Mouse (Mus musculus) kidney, adult 10 weeks (tissue): Measurements from ENCODE around the gene Akip1. TPM values are rescaled to one million over a fixed set of nuclear protein-coding genes. Genes with fewer than 3 reads are reported as not detected.

Source experiments
- polyA plus RNA-seq: library from polyadenylated mRNA; stranded (reverse); fragments of 350-450 nt; fragmentation: Illumina TruSeq; extraction: RNeasy Lipid Tissue Mini Kit (QIAGEN cat#74804); gene quantifications from one replicate; pipeline ENCODE4 v1.2.3, GENCODE M21; 2014; ENCODE audit warnings: low read depth, low replicate concordance

The Akip1 gene
- polyA plus RNA-seq = 32.8 TPM

DNA sequence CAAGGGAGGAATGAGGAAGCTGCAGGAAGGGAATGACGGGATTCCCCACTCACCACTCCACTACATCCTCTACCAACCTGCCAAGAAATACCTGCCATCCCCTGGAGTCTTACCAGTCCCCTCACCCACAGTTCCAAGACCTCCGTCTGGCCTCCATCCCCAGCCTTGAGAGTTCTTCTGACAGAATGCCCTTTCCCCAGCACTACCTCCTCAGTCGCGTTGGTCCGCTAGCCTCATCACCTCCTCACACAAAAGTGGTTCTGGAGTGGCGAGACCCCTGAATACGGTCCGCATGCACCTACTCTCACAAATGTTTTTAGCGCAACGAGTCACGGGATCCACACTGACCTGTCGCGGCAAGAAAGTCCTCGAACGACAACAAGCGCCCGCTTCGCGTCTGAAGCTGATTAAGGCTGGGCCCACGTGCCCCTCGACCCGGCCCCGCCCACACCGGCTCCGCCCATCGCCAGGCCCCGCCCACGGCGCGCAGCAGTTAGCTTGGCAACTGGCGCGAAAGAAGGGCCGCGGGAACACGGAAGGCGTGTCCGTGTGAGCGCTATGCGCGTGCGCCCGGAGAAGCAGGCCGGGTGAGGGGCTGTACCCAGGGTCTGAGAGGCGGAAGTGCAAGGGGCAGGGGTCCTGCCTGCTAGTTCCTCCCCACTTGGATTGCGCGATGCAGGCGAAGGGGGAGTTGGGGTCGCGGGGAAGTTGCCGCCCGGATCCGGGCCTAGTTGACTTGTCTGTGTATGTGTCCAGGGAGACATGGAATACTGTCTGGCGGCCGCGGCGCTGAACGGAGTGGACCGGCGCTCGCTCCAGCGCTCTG lies at the start of gene Akip1, which contains the start of gene St5:
Gene Akip1, plus strand, starts transcription at position 501 of the 826 bp plus-strand sequence.
Gene St5, minus strand, starts transcription at position 416 of the 826 bp plus-strand sequence.

DNA sequence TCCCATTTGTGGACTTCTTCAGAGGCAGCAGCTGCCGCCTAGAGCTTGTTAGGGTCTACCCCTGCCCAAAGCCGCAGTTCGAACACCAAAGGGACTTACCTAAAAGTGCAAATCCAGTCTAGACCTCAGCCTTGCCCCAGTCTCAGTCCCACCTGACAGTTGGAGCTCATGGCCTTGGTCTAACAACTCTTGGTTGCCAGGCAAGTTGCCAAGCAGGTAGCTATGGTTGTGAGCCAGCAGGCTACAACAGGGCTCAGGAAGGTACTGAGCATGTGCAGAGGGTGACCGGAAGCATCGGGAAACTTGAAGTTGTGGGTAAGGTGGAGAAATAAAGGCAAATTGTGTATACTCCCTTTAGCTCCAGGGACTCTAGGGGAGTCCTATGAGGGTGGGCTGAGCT lies 20.2 kb downstream of the Akip1 start, which contains the start of gene BC051019:
Gene BC051019, minus strand, starts transcription at position 154 of the 400 bp plus-strand sequence.

DNA sequence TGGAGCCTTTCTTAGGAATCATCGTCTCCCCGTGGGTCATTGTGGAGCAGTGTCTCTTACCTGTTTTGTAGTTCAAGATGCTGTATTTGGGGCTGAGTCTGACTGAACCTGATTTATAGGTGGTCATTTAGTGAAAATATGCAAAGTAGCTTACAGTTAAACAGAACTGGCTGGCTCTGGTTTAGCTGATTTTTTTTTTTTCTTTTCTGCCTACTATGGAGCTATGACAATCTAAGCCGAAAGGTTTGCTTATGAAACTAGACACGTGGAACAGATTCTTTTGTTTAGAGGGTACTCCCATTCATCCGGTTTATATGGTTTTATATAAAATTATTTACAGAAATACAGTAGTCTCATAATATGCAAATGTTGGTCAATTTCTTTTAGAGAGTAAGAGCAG lies 28.1 kb downstream of the Akip1 start, which contains the start of gene Ascl3:
Gene Ascl3, minus strand, starts transcription at position 101 of the 400 bp plus-strand sequence.

DNA sequence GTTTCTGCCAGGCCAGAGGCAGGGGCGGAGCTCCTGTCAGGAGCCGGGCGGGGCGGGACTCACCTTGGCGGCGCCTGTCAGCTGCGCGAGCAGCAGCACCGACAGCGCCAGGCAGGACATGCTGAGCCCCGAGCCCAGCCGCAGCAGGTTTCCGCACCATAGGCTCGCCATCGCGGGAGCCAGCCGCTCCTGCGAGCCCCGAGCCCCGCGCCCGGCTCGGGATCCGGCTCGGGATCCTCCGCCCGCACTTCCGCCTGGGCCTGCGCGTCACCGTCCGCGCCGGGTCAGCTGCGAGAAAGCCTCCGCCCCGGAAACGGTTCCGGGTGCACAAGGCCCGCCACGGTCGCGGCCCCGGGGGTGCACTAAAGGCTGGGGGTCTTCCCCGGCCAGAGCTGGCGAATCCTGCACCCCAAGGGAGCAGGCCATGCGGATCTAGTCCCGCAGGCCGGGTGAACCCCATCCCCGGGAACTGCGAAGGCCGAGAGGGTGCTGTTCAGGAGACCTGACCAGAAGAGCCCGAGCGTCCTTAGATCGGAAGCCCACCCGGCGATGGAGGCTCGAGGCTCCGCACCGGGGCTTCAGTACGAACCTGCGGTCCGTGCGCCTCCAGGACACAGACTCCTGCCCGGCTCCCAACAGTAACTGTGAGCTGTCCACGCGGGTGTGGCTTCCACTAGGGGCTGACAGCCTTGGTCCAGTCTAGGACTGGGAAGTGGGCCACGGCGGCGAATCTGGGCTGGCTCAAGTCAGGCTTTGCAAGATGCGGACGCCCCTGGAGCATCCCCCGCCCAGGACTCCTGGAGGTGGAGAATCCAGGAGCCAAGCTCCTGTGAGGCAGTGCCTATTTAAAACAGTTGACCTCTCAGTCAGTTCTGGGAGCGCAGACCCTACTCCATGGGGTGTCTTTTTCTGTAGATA lies 48.8 kb downstream of the Akip1 start, which contains the start of gene Tmem9b:
Gene Tmem9b, minus strand, starts transcription at position 868 of the 918 bp plus-strand sequence.

Other genes starting within 250 kb of the Akip1 start
- gene Trim66, start 195.6 kb upstream of the Akip1 start, polyA plus RNA-seq = 0.04 TPM
- 127 TPM for gene Rpl27a, start 184.5 kb upstream of the Akip1 start, polyA plus RNA-seq
- 26.6 TPM for gene St5, start 85 bp upstream of the Akip1 start, polyA plus RNA-seq
- gene BC051019, start 20.2 kb downstream of the Akip1 start, polyA plus RNA-seq = not detected
- not detected for gene Ascl3, start 28.0 kb downstream of the Akip1 start, polyA plus RNA-seq
- gene Tmem9b, start 49.2 kb downstream of the Akip1 start, polyA plus RNA-seq = 147 TPM
- 4.2 TPM for gene Nrip3, start 78.3 kb downstream of the Akip1 start, polyA plus RNA-seq
- not detected for gene Scube2, start 162.0 kb downstream of the Akip1 start, polyA plus RNA-seq